Mouse (Mus musculus) heart, postnatal 10 days (tissue): ENCODE data around the gene Btbd6. TPM values are rescaled to one million over a fixed set of nuclear protein-coding genes. Genes with fewer than 3 reads are reported as not detected.

Experiments used
- DNase-seq, 2 experiments: peaks; one replicate each; pipeline ENCODE4 v3.0.0; 2021
- intact Hi-C: fragments of 180-260 bp; cut with DNase I; formaldehyde crosslinking; loops from one replicate; pipeline ENCODE4 v1.15.1; 2025
- total RNA-seq, 2 experiments: library from RNA; stranded (reverse); gene quantifications; 2 replicates each; pipeline ENCODE4 v1.2.3; 2021

The Btbd6 gene
- total RNA-seq: 10 to 100 TPM; 22.9 to 24.5 TPM

- DNase-seq: peak; percentile 92 to 93
- intact Hi-C loops: no loop called here
These were observed at the start of gene Btbd6 for GRCm38 (mm10) chr12:112976371-112977073. Gene Btbd6 (plus strand): TSS chr12:112976482.

GRCm38 (mm10) chr12:112927265-112927664 is 49.0 kb upstream of the Btbd6 start:
- intact Hi-C loops: no loop called here
- no peak for DNase-seq

GRCm38 (mm10) chr12:112928401-112929241 is 47.7 kb upstream of the Btbd6 start:
- intact Hi-C loops: loop anchor here (2.0 kb wide), 1 partner anchor 54 kb away; no protein-coding TSS in a partner anchor
- peak in 1 of 2 experiments; percentile 38 for DNase-seq

GRCm38 (mm10) chr12:112929562-112930352 is 46.5 kb upstream of the Btbd6 start, which contains the start of gene Jag2:
Gene Jag2 (minus strand): TSS chr12:112929776.
- intact Hi-C loops: loop anchor here (2.0 kb wide), 1 partner anchor 55 kb away; no protein-coding TSS in a partner anchor
- DNase-seq: peak; percentile 75 to 78

GRCm38 (mm10) chr12:112932647-112933046 is 43.6 kb upstream of the Btbd6 start:
- intact Hi-C loops: no loop called here
- no peak for DNase-seq

- intact Hi-C loops: no loop called here
- no peak for DNase-seq
These were observed 38.4 kb upstream of the Btbd6 start for GRCm38 (mm10) chr12:112937906-112938305.

- intact Hi-C loops: no loop called here
- no peak for DNase-seq
These were observed 37.9 kb upstream of the Btbd6 start for GRCm38 (mm10) chr12:112938366-112938765.

GRCm38 (mm10) chr12:112938873-112939565 is 37.3 kb upstream of the Btbd6 start:
- DNase-seq: no peak
- intact Hi-C loops: no loop called here

- intact Hi-C loops: no loop called here
- DNase-seq: no peak
These were observed 36.0 kb upstream of the Btbd6 start for GRCm38 (mm10) chr12:112940238-112940637.

GRCm38 (mm10) chr12:112940710-112941109 is 35.6 kb upstream of the Btbd6 start:
- intact Hi-C loops: no loop called here
- DNase-seq: no peak

- intact Hi-C loops: no loop called here
- DNase-seq: no peak
These were observed 35.0 kb upstream of the Btbd6 start for GRCm38 (mm10) chr12:112941156-112941775.

GRCm38 (mm10) chr12:112941776-112942713 is 34.2 kb upstream of the Btbd6 start, which contains the start of gene Nudt14:
Gene Nudt14 (minus strand): TSS chr12:112942124.
- intact Hi-C loops: no loop called here
- DNase-seq: peak; percentile 83 to 84

GRCm38 (mm10) chr12:112943669-112944068 is 32.6 kb upstream of the Btbd6 start:
- intact Hi-C loops: no loop called here

GRCm38 (mm10) chr12:112947307-112947706 is 29.0 kb upstream of the Btbd6 start:
- intact Hi-C loops: no loop called here
- no peak for DNase-seq

More at GRCm38 (mm10) chr12:112943669-112944068, 32.6 kb upstream of the Btbd6 start:
- no peak for DNase-seq

GRCm38 (mm10) chr12:112950040-112950760 is 26.1 kb upstream of the Btbd6 start:
- peak; percentile 86 to 88 for DNase-seq
- intact Hi-C loops: loop anchor here (10.0 kb wide), 1 partner anchor 75 kb away; no protein-coding TSS in a partner anchor

- intact Hi-C loops: loop anchor here (10.0 kb wide), 1 partner anchor 76 kb away; no protein-coding TSS in a partner anchor
These were observed 25.5 kb upstream of the Btbd6 start for GRCm38 (mm10) chr12:112950761-112951129.

GRCm38 (mm10) chr12:112951150-112951842 is 25.0 kb upstream of the Btbd6 start:
- intact Hi-C loops: loop anchor here (10.0 kb wide), 1 partner anchor 76 kb away; no protein-coding TSS in a partner anchor
- DNase-seq: no peak

More at GRCm38 (mm10) chr12:112950761-112951129, 25.5 kb upstream of the Btbd6 start:
- DNase-seq: no peak
